Mouse (Mus musculus) liver, embryonic 14.5 days (tissue): ENCODE measurements around the gene Gltpd2.

Experiments used
- CTCF ChIP-seq: IDR thresholded peaks from 2 replicates; pipeline ENCODE4 v1.5.1; 2016; ENCODE audit warnings: antibody characterized with exemption, low read depth, control low read depth
- EP300 ChIP-seq: IDR thresholded peaks from 2 replicates; pipeline ENCODE4 v1.6.1; 2016; ENCODE audit warnings: antibody characterized with exemption, low read depth

- TF ChIP-seq CTCF (no peak), EP300 (no peak)
Measured at GRCm38 (mm10) chr11:70518923-70519322, at the start of gene Gltpd2.
